Mouse (Mus musculus) liver, embryonic 14 days (tissue): ENCODE results near the gene Arhgdig. TPM values are rescaled to one million over a fixed set of nuclear protein-coding genes. Genes with fewer than 3 reads are reported as not detected.

Experiments
- polyA plus RNA-seq: library from polyadenylated mRNA; depleted of rRNA; stranded (reverse); fragments of >200 nt; gene quantifications from 2 replicates; pipeline ENCODE4 v1.2.3, GENCODE M21; 2012; rRNA removed

Arhgdig gene
- 11.0 and 12.5 TPM in 2 replicates for polyA plus RNA-seq

GRCm38 (mm10) chr17:26207686-26208085 is at the start of gene Arhgdig:
TSS of gene Arhgdig (minus strand) at chr17:26207786.

GRCm38 (mm10) chr17:26252539-26253251 is 45.1 kb upstream of the Arhgdig start, which contains the start of gene Luc7l:
TSS of gene Luc7l (plus strand) at chr17:26252896.

GRCm38 (mm10) chr17:26244101-26244841 is 36.7 kb upstream of the Arhgdig start, which contains the start of gene Fam234a:
TSS of gene Fam234a (minus strand) at chr17:26244242.

GRCm38 (mm10) chr17:26202737-26203136 is 4.8 kb downstream of the Arhgdig start, which contains the start of gene Rgs11:
TSS of gene Rgs11 (plus strand) at chr17:26202951.

GRCm38 (mm10) chr17:26198892-26199291 is 8.7 kb downstream of the Arhgdig start, which contains the start of gene Pdia2:
TSS of gene Pdia2 (minus strand) at chr17:26199087.

Other genes with a start within 250 kb of the Arhgdig start
- gene Capn15, start 222.0 kb downstream of the Arhgdig start, polyA plus RNA-seq = 6.4 and 7.9 TPM in 2 replicates
- 2.2 and 2.3 TPM in 2 replicates for gene Rab11fip3, start 138.2 kb downstream of the Arhgdig start, polyA plus RNA-seq
- 6.4 and 7.8 TPM in 2 replicates for gene Decr2, start 117.4 kb downstream of the Arhgdig start, polyA plus RNA-seq
- gene Nme4, start 112.2 kb downstream of the Arhgdig start, polyA plus RNA-seq = 48.3 and 52.3 TPM in 2 replicates
- gene Tmem8, start 94.5 kb downstream of the Arhgdig start, polyA plus RNA-seq = 2.7 and 2.9 TPM in 2 replicates
- gene Mrpl28, start 84.3 kb downstream of the Arhgdig start, polyA plus RNA-seq = 50.9 and 59.1 TPM in 2 replicates
- gene Axin1, start 69.1 kb downstream of the Arhgdig start, polyA plus RNA-seq = 9.3 and 10.6 TPM in 2 replicates
- gene Pdia2, start 8.7 kb downstream of the Arhgdig start, polyA plus RNA-seq = 21.8 and 28.3 TPM in 2 replicates
- 0.28 and 0.46 TPM in 2 replicates for gene Rgs11, start 4.8 kb downstream of the Arhgdig start, polyA plus RNA-seq
- 5.2 and 6.4 TPM in 2 replicates for gene Fam234a, start 36.5 kb upstream of the Arhgdig start, polyA plus RNA-seq
- gene Luc7l, start 45.1 kb upstream of the Arhgdig start, polyA plus RNA-seq = 20.9 and 24.8 TPM in 2 replicates
- gene Neurl1b, start 207.0 kb upstream of the Arhgdig start, polyA plus RNA-seq = 0.08 and 0.09 TPM in 2 replicates